Mouse (Mus musculus) lung, embryonic 14.5 days (tissue): ENCODE results near the gene Mpzl3. TPM values are rescaled to one million over a fixed set of nuclear protein-coding genes. Genes with fewer than 3 reads are reported as not detected.
A peak's percentile ranks its signal among the peaks of the same experiment; 100 is the strongest.

ENCODE experiments used
- ATAC-seq: fragments of 200-750 bp; cut with Nextera tagmentation; 2 replicates; pipeline ENCODE4 v1.8.0; 2017; ENCODE audit warnings: mild to moderate bottlenecking, moderate TSS enrichment, moderate library complexity; ENCODE audit not compliant: insufficient read depth
- DNase-seq: peaks from one replicate; pipeline ENCODE4 v3.0.0-alpha.2; 2015
- H3K27ac ChIP-seq: fragments of 300-500 bp; sonication (generic); 2 replicates; pipeline ENCODE4 v1.5.1; 2014; ENCODE audit warnings: low read depth, mild to moderate bottlenecking, moderate library complexity
- H3K27me3 ChIP-seq: fragments of 300-500 bp; sonication (generic); 2 replicates; pipeline ENCODE4 v1.6.1; 2014; ENCODE audit warnings: low read length, control low read depth; ENCODE audit not compliant: insufficient read depth
- H3K36me3 ChIP-seq: fragments of 300-500 bp; sonication (generic); 2 replicates; pipeline ENCODE4 v1.6.1; 2014; ENCODE audit warnings: control low read depth; ENCODE audit not compliant: insufficient read depth
- H3K4me1 ChIP-seq: fragments of 300-500 bp; sonication (generic); 2 replicates; pipeline ENCODE4 v1.6.1; 2014; ENCODE audit warnings: antibody characterized with exemption, control low read depth; ENCODE audit not compliant: insufficient read depth
- H3K4me2 ChIP-seq: fragments of 300-500 bp; sonication (generic); 2 replicates; pipeline ENCODE4 v1.6.1; 2014; ENCODE audit warnings: mild to moderate bottlenecking
- H3K4me3 ChIP-seq: fragments of 300-500 bp; sonication (generic); 2 replicates; pipeline ENCODE4 v1.5.1; 2014; ENCODE audit warnings: low read depth, low read length
- H3K9ac ChIP-seq: fragments of 300-500 bp; sonication (generic); 2 replicates; pipeline ENCODE4 v1.6.1; 2014
- H3K9me3 ChIP-seq: fragments of 300-500 bp; sonication (generic); 2 replicates; pipeline ENCODE4 v1.6.1; 2016; ENCODE audit warnings: low read depth, low read length, control low read depth
- CTCF ChIP-seq: IDR thresholded peaks from 2 replicates; pipeline ENCODE4 v1.5.1; 2016; ENCODE audit warnings: antibody characterized with exemption, low read depth
- WGBS: fragments of 180-500 bp; shearing (Covaris S2); extraction: QIAGEN DNeasy Blood & Tissue Kit; methylation state at CpG from one replicate; pipeline ENCODE4 v1.1.7; 2014; 5-methylcytosine and 5-hydroxymethylcytosine counted together
- polyA plus RNA-seq: library from polyadenylated mRNA; unstranded; fragments of >200 nt; fragmentation: Nextera tagmentation; extraction: Ambion mirVana; gene quantifications from 2 replicates; pipeline ENCODE4 v1.2.1, GENCODE M21; 2014

Mpzl3 gene
- 1.9 and 2.1 TPM in 2 replicates for polyA plus RNA-seq

GRCm38 (mm10) chr9:45055082-45055713, at the start of gene Mpzl3:
TSS of gene Mpzl3 (plus strand) at chr9:45055186.
- Histone ChIP-seq H3K4me1 (no peaks in the 10 kb centered on the region), H3K27me3 (no peaks in the 10 kb centered on the region), H3K9ac (peak within 1 kb of the TSS; percentile 20), H3K27ac (peak within 1 kb of the TSS; percentile 92), H3K4me2 (peak within 1 kb of the TSS; percentile 71), H3K36me3 (no peaks in the 10 kb centered on the region), H3K4me3 (peak within 1 kb of the TSS; percentile 48), H3K9me3 (no peaks in the 10 kb centered on the region)
- DNase-seq, result peak; percentile 92
- under 1% methylated on average over 33 of the region's 33 CpGs for WGBS
- peak; percentile 95 for ATAC-seq
- TF ChIP-seq CTCF, result peak; percentile 36

GRCm38 (mm10) chr9:45007404-45007803, 47.6 kb upstream of the Mpzl3 start:
- Histone ChIP-seq H3K27me3 (no peaks in the 10 kb centered on the region), H3K4me3 (no peak overlapping the region), H3K4me2 (no peak overlapping the region), H3K9me3 (no peaks in the 10 kb centered on the region), H3K27ac (no peak overlapping the region), H3K36me3 (no peaks in the 10 kb centered on the region), H3K4me1 (no peaks in the 10 kb centered on the region), H3K9ac (no peak overlapping the region)
- DNase-seq (no peak), ATAC-seq (no peak)
- no peak for TF ChIP-seq CTCF
- WGBS, result 64% methylated on average over 12 of the region's 12 CpGs

GRCm38 (mm10) chr9:45008342-45008741, 46.6 kb upstream of the Mpzl3 start:
- H3K27me3 ChIP-seq, result no peaks in the 10 kb centered on the region
- ATAC-seq, result no peak
- no peaks in the 10 kb centered on the region for H3K36me3 ChIP-seq
- DNase-seq, result no peak
- H3K9ac ChIP-seq, result no peak overlapping the region
- H3K4me2 ChIP-seq, result no peak overlapping the region
- no peaks in the 10 kb centered on the region for H3K4me1 ChIP-seq
- WGBS, result 72% methylated on average over 4 of the region's 4 CpGs
- TF ChIP-seq CTCF, result no peak
- H3K27ac ChIP-seq, result no peak overlapping the region
- H3K4me3 ChIP-seq, result no peak overlapping the region
- H3K9me3 ChIP-seq, result no peaks in the 10 kb centered on the region

GRCm38 (mm10) chr9:45009180-45010078, 45.6 kb upstream of the Mpzl3 start, which contains the start of gene Cd3e:
TSS of gene Cd3e (minus strand) at chr9:45009627.
- no peak for TF ChIP-seq CTCF
- WGBS, result 82% methylated on average over 19 of the region's 19 CpGs
- no peaks in the 10 kb centered on the region for H3K4me1 ChIP-seq
- no peak within 1 kb of the TSS for H3K4me2 ChIP-seq
- H3K9me3 ChIP-seq, result no peaks in the 10 kb centered on the region
- H3K9ac ChIP-seq, result no peak within 1 kb of the TSS
- no peak within 1 kb of the TSS for H3K27ac ChIP-seq
- no peak for DNase-seq
- no peak for ATAC-seq
- no peaks in the 10 kb centered on the region for H3K36me3 ChIP-seq
- no peaks in the 10 kb centered on the region for H3K27me3 ChIP-seq
- H3K4me3 ChIP-seq, result no peak within 1 kb of the TSS

- Histone ChIP-seq H3K4me3 (no peak overlapping the region), H3K9ac (no peak overlapping the region), H3K9me3 (no peaks in the 10 kb centered on the region), H3K27me3 (no peaks in the 10 kb centered on the region), H3K36me3 (no peaks in the 10 kb centered on the region), H3K4me1 (no peaks in the 10 kb centered on the region), H3K27ac (no peak overlapping the region), H3K4me2 (no peak overlapping the region)
- 62% methylated on average over 4 of the region's 4 CpGs for WGBS
- ATAC-seq, result no peak
- no peak for TF ChIP-seq CTCF
- peak; percentile 7 for DNase-seq
Measured at GRCm38 (mm10) chr9:45010461-45010860, 44.5 kb upstream of the Mpzl3 start.

GRCm38 (mm10) chr9:45011291-45011690, 43.7 kb upstream of the Mpzl3 start:
- H3K27me3 ChIP-seq, result no peaks in the 10 kb centered on the region
- no peaks in the 10 kb centered on the region for H3K4me1 ChIP-seq
- no peak for TF ChIP-seq CTCF
- no peaks in the 10 kb centered on the region for H3K36me3 ChIP-seq
- DNase-seq (no peak), ATAC-seq (no peak)
- 35% methylated on average over 6 of the region's 6 CpGs for WGBS
- no peak overlapping the region for H3K27ac ChIP-seq
- no peaks in the 10 kb centered on the region for H3K9me3 ChIP-seq
- H3K4me3 ChIP-seq, result no peak overlapping the region
- no peak overlapping the region for H3K4me2 ChIP-seq
- H3K9ac ChIP-seq, result no peak overlapping the region

GRCm38 (mm10) chr9:45014879-45015278, 40.1 kb upstream of the Mpzl3 start:
- Histone ChIP-seq H3K4me2 (no peak overlapping the region), H3K27me3 (no peaks in the 10 kb centered on the region), H3K4me3 (no peak overlapping the region), H3K9me3 (no peaks in the 10 kb centered on the region), H3K9ac (no peak overlapping the region), H3K27ac (no peak overlapping the region), H3K4me1 (no peaks in the 10 kb centered on the region), H3K36me3 (no peaks in the 10 kb centered on the region)
- DNase-seq, result no peak
- TF ChIP-seq CTCF, result no peak
- no peak for ATAC-seq
- 43% methylated on average over 2 of the region's 2 CpGs for WGBS
